Mouse (Mus musculus) G1E (cell line): ENCODE data around the gene Erc2. TPM values are rescaled to one million over a fixed set of nuclear protein-coding genes. Genes with fewer than 3 reads are reported as not detected.

ENCODE experiments used
- ATAC-seq: 2 replicates; pipeline ENCODE4 v1.8.0; 2016; ENCODE audit warnings: mild to moderate bottlenecking; ENCODE audit not compliant: insufficient number of reproducible peaks, poor library complexity, low FRiP score, severe bottlenecking; ENCODE audit errors: extremely low read depth
- DNase-seq: peaks from one replicate; pipeline ENCODE4 v3.0.0; 2012; ENCODE audit warnings: low spot score
- H3K27me3 ChIP-seq: 2 replicates; pipeline ENCODE4 v1.6.1; 2012; ENCODE audit warnings: mild to moderate bottlenecking, low read length, inconsistent platforms; ENCODE audit not compliant: insufficient read depth
- H3K36me3 ChIP-seq: replicated peaks from 2 replicates; pipeline ENCODE3; 2012; ENCODE audit warnings: mild to moderate bottlenecking, inconsistent platforms
- H3K4me1 ChIP-seq: 2 replicates; pipeline ENCODE4 v1.6.1; 2012; ENCODE audit warnings: low read depth, low read length, inconsistent platforms, mixed read lengths; ENCODE audit not compliant: insufficient read depth
- H3K4me3 ChIP-seq: 2 replicates; pipeline ENCODE4 v1.5.1; 2012; ENCODE audit warnings: low read depth, mild to moderate bottlenecking, inconsistent platforms, low read length, moderate library complexity, mixed read lengths
- H3K9me3 ChIP-seq: replicated peaks from 2 replicates; pipeline ENCODE4 v1.6.1; 2012; ENCODE audit warnings: inconsistent platforms
- CTCF ChIP-seq: IDR thresholded peaks from 2 replicates; pipeline ENCODE4 v1.5.1; 2012; ENCODE audit warnings: low read depth, low read length, inconsistent platforms, mixed read lengths
- GATA1 ChIP-seq: IDR thresholded peaks from 2 replicates; pipeline ENCODE4 v1.6.1; 2012; ENCODE audit warnings: borderline replicate concordance, low read length, inconsistent platforms, mixed read lengths
- GATA2 ChIP-seq: IDR thresholded peaks from 2 replicates; pipeline ENCODE4 v1.6.1; 2012; ENCODE audit warnings: low read depth, low read length, inconsistent platforms, borderline replicate concordance
- POLR2AphosphoS5 ChIP-seq: IDR thresholded peaks from 2 replicates; pipeline ENCODE4 v1.6.1; 2012; ENCODE audit warnings: low read depth, low read length, inconsistent platforms; ENCODE audit not compliant: insufficient replicate concordance
- TAL1 ChIP-seq: conservative IDR thresholded peaks from 2 replicates; pipeline ENCODE4 v1.6.1; 2012; ENCODE audit warnings: low read depth, low read length, inconsistent platforms, mixed read lengths
- polyA plus RNA-seq: library from polyadenylated mRNA; stranded (reverse); fragments of >175 nt; gene quantifications from 2 replicates; pipeline ENCODE4 v1.2.3, GENCODE M21; 2012
- total RNA-seq, 2 experiments: library from RNA; stranded (forward) in 1 of 2; stranded (reverse) in 1 of 2; fragments of 200-1000 nt in 1 of 2; fragments of >200 nt in 1 of 2; fragmentation: Nextera tagmentation in 1 of 2; gene quantifications; 2 replicates each; pipeline ENCODE4 v1.2.3; 2014 to 2017

Erc2 gene
- total and polyA plus RNA-seq, 3 experiments, result 0.49 TPM; not detected in 2

DNA sequence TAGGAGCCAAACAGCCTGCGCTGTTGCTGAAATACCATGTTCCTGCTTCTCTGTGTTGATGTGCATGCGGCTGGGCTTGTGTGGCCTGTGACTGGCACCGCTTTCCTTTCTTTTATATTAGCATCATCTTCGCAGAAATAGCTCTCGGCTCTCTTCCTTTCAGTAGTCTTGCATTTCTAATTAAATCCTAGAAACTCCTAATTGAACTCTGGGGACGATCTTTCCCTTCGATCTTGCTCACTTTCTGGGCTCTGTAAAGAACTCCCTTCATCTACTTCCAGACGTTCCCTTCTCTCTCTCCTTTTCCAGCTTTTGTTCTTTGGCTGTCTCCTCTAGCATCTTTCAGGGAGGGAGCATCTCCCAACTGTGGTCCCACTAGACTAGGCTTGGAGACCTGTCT lies 649.6 kb downstream of the Erc2 start:
- DNase-seq (no peak), ATAC-seq (no peak)
- Histone ChIP-seq H3K4me3 (no peak overlapping the region), H3K36me3 (no peaks in the 10 kb centered on the region), H3K27me3 (no peaks in the 10 kb centered on the region), H3K9me3 (peaks cover 20% of the 10 kb centered on the region), H3K4me1 (no peaks in the 10 kb centered on the region)
- TF ChIP-seq POLR2AphosphoS5, result no peak
- no peak for TF ChIP-seq GATA2
- no peak for TF ChIP-seq TAL1
- TF ChIP-seq GATA1, result no peak
- no peak for TF ChIP-seq CTCF

DNA sequence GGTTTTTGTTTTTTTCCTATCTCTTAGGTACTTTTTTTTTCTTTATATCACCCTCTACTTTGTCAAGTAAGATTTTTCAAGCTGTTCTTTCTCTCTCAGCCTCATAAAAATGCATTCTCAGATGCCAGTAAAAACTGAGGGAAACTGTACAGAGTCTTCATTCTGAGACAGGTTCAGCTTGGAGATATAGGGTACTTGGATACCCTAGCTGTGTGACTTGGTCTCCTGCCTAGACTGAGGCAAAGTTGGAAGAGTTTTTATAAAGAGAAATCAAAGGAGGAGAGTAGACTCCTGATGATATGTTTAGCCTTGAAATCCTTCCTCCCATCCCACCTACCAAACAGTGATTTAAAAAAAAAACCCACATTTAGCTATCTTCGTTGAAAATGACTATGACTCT lies 651.4 kb downstream of the Erc2 start:
- Histone ChIP-seq H3K36me3 (no peaks in the 10 kb centered on the region), H3K4me1 (no peaks in the 10 kb centered on the region), H3K9me3 (peaks cover 26% of the 10 kb centered on the region), H3K27me3 (no peaks in the 10 kb centered on the region), H3K4me3 (no peak overlapping the region)
- TF ChIP-seq CTCF (no peak), POLR2AphosphoS5 (no peak), TAL1 (no peak), GATA2 (no peak), GATA1 (no peak)
- DNase-seq (no peak), ATAC-seq (no peak)

DNA sequence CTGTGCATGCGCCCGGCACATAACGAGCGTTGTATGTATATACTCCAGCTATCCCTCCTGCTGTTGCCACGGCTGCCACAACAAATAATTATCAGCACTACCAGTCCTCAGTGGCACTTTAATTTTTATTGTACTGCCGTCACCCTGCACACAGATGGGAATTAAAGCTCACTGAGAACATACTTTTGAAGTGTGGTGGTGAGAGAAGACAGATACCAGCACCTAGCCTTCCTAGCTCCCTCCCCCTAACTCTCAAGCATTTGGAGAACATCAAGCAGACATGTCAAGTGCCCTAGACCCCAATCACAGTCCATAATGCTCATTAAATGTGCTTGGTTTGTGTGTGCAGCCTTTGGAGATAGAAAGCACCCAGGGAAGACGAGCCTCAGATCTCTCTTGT lies 652.6 kb downstream of the Erc2 start:
- Histone ChIP-seq H3K9me3 (peaks cover 29% of the 10 kb centered on the region), H3K4me3 (no peak overlapping the region), H3K27me3 (no peaks in the 10 kb centered on the region), H3K36me3 (no peaks in the 10 kb centered on the region), H3K4me1 (no peaks in the 10 kb centered on the region)
- DNase-seq, result no peak
- ATAC-seq, result no peak
- TF ChIP-seq TAL1, result no peak
- TF ChIP-seq GATA2, result no peak
- no peak for TF ChIP-seq GATA1
- no peak for TF ChIP-seq CTCF
- no peak for TF ChIP-seq POLR2AphosphoS5

DNA sequence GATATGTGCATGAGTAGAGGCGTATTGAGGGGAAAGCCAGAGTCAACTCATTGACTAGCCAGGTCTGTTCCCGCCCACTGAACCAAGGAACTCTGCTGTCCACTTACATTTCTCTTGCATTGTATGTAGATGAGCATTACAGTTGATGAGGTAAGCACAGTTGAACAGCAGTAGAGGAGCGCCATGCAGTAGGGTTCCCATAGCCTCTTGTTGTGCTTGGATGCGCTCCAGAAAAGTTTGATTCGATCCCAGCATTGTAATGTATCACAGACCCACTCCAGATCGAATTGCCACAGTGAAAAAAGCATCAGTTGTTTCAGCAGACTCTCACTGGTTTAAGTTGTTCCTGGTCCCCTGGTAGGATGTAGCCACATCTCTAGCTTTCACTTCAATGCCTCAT lies 656.7 kb downstream of the Erc2 start:
- DNase-seq (no peak), ATAC-seq (no peak)
- Histone ChIP-seq H3K4me1 (no peaks in the 10 kb centered on the region), H3K36me3 (no peaks in the 10 kb centered on the region), H3K27me3 (no peaks in the 10 kb centered on the region), H3K4me3 (no peak overlapping the region), H3K9me3 (peaks cover 25% of the 10 kb centered on the region)
- TF ChIP-seq TAL1 (no peak), CTCF (no peak), GATA1 (no peak), POLR2AphosphoS5 (no peak), GATA2 (no peak)

DNA sequence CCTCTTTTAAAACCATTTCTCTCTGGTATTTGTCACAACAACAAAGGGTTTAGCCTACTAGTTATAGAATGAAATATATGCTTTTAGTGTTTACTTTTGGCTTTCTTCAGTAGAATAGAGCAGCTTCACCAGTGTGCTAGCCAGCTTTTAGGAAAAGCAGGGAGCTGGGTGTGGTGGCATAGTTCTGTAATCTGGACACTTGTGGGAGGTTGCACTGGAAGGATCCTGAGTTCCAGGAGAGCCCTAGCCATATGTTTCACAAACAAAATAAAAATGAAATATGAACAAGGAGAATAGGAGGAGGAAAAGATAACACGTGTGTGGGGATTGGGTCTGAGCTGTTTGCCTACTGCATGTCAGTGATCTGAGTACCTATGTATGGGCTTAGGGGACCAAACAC lies 658.1 kb downstream of the Erc2 start:
- Histone ChIP-seq H3K27me3 (no peaks in the 10 kb centered on the region), H3K9me3 (peaks cover 31% of the 10 kb centered on the region), H3K36me3 (no peaks in the 10 kb centered on the region), H3K4me1 (no peaks in the 10 kb centered on the region), H3K4me3 (no peak overlapping the region)
- no peak for ATAC-seq
- no peak for DNase-seq
- TF ChIP-seq TAL1, result no peak
- TF ChIP-seq GATA2, result no peak
- TF ChIP-seq CTCF, result no peak
- TF ChIP-seq POLR2AphosphoS5, result no peak
- TF ChIP-seq GATA1, result no peak

DNA sequence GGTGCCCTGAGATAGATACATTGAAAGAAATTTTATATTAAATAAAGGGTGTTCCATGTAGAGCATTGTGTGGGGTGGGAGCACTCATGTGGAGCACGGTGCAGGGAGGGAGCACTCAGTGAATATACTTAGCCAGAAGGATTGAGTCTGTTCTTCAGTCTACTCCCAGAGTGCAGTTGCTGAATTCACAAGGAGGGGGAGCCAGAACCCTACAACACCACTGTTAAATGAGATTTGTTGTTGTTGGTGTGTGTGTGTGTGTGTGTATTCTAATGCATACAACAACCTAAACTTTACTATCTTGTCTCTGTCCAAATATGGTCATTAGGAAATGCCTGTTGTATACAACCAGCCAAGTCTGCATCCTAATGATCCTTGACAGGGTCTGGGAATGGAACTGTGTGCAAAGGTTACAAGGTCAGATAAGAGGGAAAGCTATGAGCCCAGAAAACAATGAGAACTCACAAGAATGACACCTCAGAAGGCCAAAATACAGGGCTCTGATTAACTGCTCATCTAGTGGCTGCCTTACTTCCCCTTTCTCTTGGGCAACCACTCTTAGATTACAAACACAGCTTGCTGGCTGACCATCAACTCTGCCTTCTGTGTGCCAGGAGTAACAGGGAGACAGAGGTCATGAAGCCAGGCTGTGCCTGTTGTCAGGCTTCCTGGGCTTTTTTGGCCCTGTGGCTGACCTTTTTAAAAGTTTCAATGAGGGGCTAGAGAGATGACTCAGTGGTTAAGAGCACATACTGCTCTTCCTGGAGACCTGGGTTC lies 661.3 kb downstream of the Erc2 start:
- ATAC-seq (no peak), DNase-seq (no peak)
- TF ChIP-seq CTCF, result no peak
- TF ChIP-seq TAL1, result no peak
- TF ChIP-seq POLR2AphosphoS5, result no peak
- no peak for TF ChIP-seq GATA2
- no peak for TF ChIP-seq GATA1
- H3K4me3 ChIP-seq, result no peak overlapping the region
- H3K4me1 ChIP-seq, result no peaks in the 10 kb centered on the region
- H3K36me3 ChIP-seq, result no peaks in the 10 kb centered on the region
- H3K9me3 ChIP-seq, result peaks cover 20% of the 10 kb centered on the region
- H3K27me3 ChIP-seq, result no peaks in the 10 kb centered on the region
